Mouse (Mus musculus) kidney, postnatal 14 days (tissue): ENCODE data around the gene Farp1.
"Not testable (repeated sequence)": the region's sequence is repeated elsewhere in the genome, so short reads cannot be mapped to it uniquely, and the experiment has no call there.

Source experiments
- DNase-seq: peaks from one replicate; pipeline ENCODE4 v3.0.0; 2022; ENCODE audit warnings: mixed read lengths

Gene Farp1

GRCm38 (mm10) chr14:121107707-121108285, 72.8 kb downstream of the Farp1 start:
- no peak for DNase-seq

GRCm38 (mm10) chr14:121108439-121109115, 73.6 kb downstream of the Farp1 start:
- peak; percentile 76 for DNase-seq

GRCm38 (mm10) chr14:121109116-121109504, 74.1 kb downstream of the Farp1 start:
- DNase-seq: no peak

DNA sequence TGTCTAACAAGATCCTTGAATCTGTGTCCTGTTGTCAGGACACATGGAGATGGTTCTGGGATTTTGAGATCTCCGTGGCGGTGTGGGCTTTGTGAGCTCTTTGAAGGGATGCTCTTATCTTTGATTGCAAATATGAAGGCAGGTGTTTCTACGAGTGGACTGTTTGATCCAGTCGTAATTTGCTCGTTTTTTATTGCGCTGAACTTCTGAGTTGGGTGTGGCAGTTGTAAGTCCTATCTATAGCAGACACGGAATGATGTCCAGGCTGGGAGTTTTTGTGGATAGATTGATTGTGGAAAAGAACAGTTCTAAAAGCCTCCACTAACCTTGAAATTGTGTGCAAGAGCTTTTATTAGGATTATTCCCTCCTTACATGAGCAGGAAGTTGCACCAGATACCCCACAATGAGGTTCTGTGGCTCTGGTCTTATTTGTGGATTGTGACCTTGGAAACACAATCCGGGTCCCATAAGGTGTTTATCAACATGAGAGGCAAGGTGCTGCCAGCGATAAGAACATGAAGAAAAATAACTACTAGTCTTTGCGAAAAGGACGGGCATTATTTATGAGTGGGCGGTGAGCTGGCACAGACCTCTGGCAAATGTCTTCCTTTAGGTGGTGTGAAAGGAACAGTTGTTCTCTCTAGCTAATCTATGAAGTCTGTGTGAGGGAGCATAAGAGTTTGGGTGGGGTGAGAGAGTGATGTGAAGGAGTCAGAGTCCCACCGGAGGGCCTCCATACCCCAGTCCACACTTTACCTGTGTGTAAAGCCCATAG, 75.7 kb downstream of the Farp1 start:
- no peak for DNase-seq

DNA sequence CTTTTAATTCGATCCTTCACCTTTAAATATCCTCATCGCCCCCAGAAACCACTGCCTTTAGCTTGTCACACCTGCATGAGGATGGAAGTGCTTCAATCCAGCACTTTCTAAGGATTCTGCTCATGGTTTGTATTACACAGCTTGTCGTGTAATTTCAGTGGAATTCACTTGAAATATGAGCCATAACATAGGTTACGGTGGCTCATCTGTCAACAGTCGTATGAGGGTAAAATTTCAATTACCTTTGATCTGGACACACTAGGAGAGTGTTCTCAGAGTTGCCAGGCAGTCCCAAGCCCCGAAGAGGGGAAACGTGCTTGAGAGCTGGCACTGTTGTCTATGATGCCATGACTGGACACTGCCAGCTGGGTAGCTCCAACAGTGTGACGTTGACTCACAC, 77.1 kb downstream of the Farp1 start:
- DNase-seq: no peak

GRCm38 (mm10) chr14:121113785-121114184, 78.8 kb downstream of the Farp1 start:
- peak; percentile 55 for DNase-seq

- DNase-seq: peak; percentile 67
Observed at GRCm38 (mm10) chr14:121116696-121117095, 81.7 kb downstream of the Farp1 start.

- DNase-seq: no peak
Observed at GRCm38 (mm10) chr14:121118860-121119259, 83.9 kb downstream of the Farp1 start.

- peak; percentile 68 for DNase-seq
Observed at GRCm38 (mm10) chr14:121121664-121122063, 86.7 kb downstream of the Farp1 start.

- no peak for DNase-seq
Observed at GRCm38 (mm10) chr14:121122852-121123251, 87.9 kb downstream of the Farp1 start.

GRCm38 (mm10) chr14:121124409-121125010, 89.5 kb downstream of the Farp1 start:
- no peak for DNase-seq

DNA sequence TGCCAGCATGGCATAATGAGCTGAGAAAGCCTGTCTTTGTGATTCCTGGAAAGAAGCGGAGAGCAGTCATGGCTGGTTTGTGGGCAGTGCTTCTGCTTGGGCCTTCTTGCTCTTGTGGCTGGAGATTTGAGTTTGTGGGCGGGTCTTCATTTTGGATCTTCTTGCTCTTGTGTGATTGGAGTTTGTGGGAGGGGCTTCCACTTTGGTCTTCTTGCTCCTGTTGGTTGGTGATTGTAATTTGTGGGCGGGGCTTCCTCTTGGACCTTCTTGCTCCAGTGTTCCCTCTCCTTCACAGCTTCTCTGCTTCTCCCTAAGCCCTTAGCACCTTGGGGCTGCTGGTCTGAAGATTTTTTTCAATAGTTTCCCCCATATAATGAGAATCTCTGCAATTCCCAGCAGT, 90.7 kb downstream of the Farp1 start:
- DNase-seq: no peak

GRCm38 (mm10) chr14:121126291-121126690, 91.3 kb downstream of the Farp1 start:
- no peak for DNase-seq

DNA sequence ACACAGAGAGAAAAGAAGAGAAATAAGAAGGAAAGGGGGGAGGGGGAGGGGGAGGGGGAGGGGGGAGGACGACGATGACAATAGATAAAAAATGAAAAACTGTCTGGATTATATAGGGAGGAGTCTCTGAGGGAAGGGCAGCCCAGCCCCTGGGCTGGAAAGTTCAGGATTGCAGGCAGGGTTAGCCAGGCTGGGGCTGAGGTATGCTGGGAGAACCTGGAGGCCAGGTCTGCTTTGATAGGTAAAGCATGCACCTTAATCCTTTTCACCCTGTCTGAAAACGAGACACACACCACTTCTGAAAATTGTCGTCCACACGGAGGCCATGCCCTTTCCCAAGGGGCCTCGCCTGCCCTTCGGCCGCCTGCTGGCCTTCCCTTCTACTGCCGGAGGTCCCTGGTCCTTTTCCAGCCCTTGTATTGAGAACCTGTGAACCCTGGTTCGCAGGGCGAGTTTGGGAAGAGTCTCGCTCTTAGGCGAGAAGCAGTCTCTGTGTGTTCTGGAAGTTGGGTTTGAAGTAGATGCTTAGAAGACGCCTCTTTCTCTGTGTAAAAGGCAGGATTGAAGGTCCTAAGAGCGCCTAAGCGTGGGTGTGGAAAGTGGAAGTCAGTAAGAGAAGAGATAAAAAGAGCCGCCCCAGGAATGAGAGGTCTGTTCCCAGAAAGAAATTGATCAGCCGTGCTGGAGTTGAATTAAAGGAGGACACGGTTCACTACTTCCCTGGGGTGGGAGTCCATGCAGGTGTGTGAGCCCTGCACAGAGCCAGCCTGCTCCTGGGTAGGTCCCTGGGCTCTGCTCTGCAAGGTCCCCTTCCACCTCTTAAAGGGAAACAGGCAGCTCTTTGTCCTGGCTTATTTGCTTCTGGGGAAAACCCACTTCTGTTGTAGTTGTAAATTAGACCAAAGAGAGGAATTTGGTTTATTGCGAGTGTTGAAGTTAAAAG, 94.1 kb downstream of the Farp1 start:
- DNase-seq: peak; percentile 47

DNA sequence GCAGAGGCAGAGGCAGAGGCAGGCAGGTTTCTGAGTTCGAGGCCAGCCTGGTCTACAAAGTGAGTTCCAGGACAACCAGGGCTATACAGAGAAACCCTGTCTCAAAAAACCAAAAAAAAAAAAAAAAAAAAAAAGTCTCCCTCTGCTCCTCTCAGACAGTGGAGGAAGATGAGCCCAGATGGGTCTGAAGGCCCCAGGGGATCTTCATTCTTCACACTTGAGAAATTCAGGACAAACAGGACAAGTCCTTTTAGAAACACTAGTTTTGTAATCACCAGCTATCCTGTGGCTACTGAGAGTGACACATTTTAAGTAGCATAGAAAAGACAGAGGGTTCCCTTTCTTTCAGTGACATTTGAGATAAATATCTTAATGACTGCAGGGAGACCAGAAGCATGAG, 95.4 kb downstream of the Farp1 start:
- DNase-seq: not testable (repeated sequence)

- DNase-seq: no peak
Observed at GRCm38 (mm10) chr14:121134414-121134813, 99.4 kb downstream of the Farp1 start.

DNA sequence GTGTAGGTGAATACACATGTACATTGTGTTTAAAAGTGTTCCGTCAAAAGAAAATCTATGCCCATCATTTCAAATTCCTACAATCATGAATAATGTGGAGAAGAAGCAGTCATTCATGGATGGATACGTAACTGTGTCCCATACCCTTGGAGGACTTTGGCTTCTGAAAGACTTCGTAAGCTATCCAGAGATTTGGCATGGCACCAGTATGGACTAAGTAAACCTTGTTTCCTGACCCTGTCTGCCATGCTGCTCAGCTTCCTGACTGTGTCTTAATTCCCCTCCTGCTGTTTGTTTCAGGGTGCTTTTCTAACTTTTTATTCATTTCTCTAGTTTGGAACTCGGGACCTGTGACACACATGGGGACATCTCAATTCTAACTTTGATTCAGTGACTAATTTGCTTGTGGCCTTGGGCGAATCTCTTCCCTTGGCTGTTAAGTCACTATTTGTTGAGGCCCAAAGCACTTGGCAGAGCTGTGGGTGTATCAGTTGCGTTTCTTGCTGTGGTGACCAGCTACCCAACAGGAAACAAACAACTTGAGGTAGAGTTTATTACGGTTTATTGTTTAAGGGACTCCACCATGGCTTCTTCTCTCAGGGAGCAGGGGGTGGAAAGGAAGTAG, 108.9 kb downstream of the Farp1 start:
- DNase-seq: peak; percentile 60

DNA sequence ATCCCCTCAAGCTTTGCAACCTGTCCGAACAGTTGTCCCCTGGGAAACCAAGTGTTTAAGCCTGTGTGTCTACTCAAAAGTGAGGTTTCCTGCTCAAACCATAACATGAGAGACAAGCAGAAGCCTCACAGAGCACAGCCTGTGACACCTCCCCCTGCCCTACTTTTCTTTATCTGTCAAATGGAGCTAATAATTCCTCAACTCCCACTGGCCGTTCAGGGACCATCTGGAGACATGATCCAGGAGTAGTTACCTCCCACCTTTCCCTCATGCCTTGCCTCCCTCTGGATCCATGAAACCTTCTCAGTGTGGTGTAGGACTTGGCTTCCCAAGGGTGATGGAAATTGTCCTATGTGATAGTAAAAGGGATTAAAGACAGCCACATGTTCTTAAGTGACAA, 109.5 kb downstream of the Farp1 start:
- DNase-seq: no peak

DNA sequence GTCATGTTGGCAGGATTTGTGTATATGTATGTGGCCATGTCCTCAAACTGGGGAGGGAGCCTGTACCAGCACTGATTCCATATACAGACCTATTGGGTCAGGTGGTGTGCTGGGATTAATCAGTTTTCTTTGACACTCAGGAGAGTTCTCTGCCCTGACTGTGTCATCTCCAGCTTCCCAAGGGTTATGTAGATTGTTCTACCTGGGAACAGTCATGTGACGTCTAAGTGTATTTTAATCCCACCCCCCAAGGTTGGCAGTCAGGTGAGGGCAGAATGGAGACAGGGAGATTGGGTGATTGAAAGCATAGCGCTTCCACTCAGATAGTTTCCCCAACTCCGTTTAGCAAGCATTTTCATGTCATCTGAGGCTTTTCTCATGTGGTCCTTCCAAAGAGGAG, 110.3 kb downstream of the Farp1 start:
- DNase-seq: no peak

- DNase-seq: peak; percentile 87
Observed at GRCm38 (mm10) chr14:121145698-121146097, 110.7 kb downstream of the Farp1 start.

DNA sequence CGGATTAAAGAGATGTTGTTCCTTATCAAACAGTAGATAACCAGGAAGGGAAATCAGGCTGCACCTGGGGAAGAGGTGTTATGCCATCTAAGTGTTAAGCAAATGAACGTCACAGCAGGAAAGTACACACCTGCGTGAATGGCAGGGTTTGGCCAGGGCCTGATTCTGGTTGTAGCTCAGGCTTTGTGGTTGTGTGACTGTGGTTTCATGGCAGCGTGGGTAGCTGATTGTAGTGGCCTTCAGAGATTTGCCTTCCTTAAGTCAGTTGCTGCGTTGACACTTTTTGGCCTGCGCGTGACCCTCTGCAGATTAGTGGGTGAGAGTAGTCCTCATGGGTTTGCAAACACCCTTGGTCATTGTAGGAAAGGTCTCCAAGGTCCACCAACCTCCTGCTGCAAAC, 111.2 kb downstream of the Farp1 start:
- no peak for DNase-seq

- no peak for DNase-seq
Observed at GRCm38 (mm10) chr14:121147026-121147425, 112.0 kb downstream of the Farp1 start.
